Mouse (Mus musculus) CH12.LX (cell line): Measurements from ENCODE around the gene Smurf2. TPM values are rescaled to one million over a fixed set of nuclear protein-coding genes. Genes with fewer than 3 reads are reported as not detected.

Source experiments
- DNase-seq: peaks from one replicate; pipeline ENCODE4 v3.0.0-alpha.2; 2013; ENCODE audit errors: extremely low read depth
- H3K27ac ChIP-seq: 2 replicates; pipeline ENCODE4 v1.5.1; 2012; ENCODE audit warnings: low read depth, mild to moderate bottlenecking, control low read depth, moderate library complexity; ENCODE audit not compliant: insufficient read depth
- H3K27me3 ChIP-seq: replicated peaks from 2 replicates; pipeline ENCODE3; 2012; ENCODE audit warnings: inconsistent platforms
- H3K36me3 ChIP-seq, 2 experiments: replicated peaks in 1 of 2; 2 replicates each; pipeline versions ENCODE3 to v1.6.1; 2012; ENCODE audit warnings: inconsistent platforms in 1 of 2, low read length in 1 of 2, mild to moderate bottlenecking in 1 of 2, mixed read lengths in 1 of 2, moderate library complexity in 1 of 2; ENCODE audit not compliant: control insufficient read depth in 1 of 2, insufficient read depth in 1 of 2
- H3K4me1 ChIP-seq, 2 experiments: 2 replicates each; pipeline ENCODE4 v1.6.1; 2012; ENCODE audit warnings: inconsistent platforms in 1 of 2, moderate library complexity in 1 of 2; ENCODE audit not compliant: insufficient read depth in 2 of 2, control insufficient read depth in 1 of 2
- H3K4me2 ChIP-seq: 2 replicates; pipeline ENCODE4 v1.6.1; 2012; ENCODE audit warnings: low read depth, mild to moderate bottlenecking, control low read depth; ENCODE audit not compliant: poor library complexity, insufficient read depth, severe bottlenecking
- H3K4me3 ChIP-seq, 3 experiments: fragments of 150-350 bp in 1 of 3; sonication (generic) in 1 of 3; replicated peaks in 1 of 3; 2 replicates each; pipeline versions ENCODE3 to v1.5.1; 2011 to 2012; ENCODE audit warnings: low read depth in 2 of 3, low read length in 2 of 3, mild to moderate bottlenecking in 2 of 3, moderate library complexity in 2 of 3, control low read depth in 1 of 3, improper control_type of control experiment in 1 of 3, inconsistent platforms in 1 of 3, mixed read lengths in 1 of 3; ENCODE audit not compliant: poor library complexity in 1 of 3
- H3K79me2 ChIP-seq: replicated peaks from 2 replicates; pipeline ENCODE4 v1.6.1; 2012; ENCODE audit warnings: mild to moderate bottlenecking, moderate library complexity; ENCODE audit not compliant: control insufficient read depth, poor library complexity, insufficient read depth, severe bottlenecking; ENCODE audit errors: extremely low read depth
- H3K9ac ChIP-seq: 2 replicates; pipeline ENCODE4 v1.6.1; 2012; ENCODE audit warnings: low read depth, mild to moderate bottlenecking, control low read depth, moderate library complexity; ENCODE audit not compliant: insufficient read depth
- H3K9me3 ChIP-seq: replicated peaks from 2 replicates; pipeline ENCODE3; 2012; ENCODE audit warnings: low read length, inconsistent platforms, mixed read lengths
- CTCF ChIP-seq, 2 experiments: IDR thresholded peaks in 1 of 2; conservative IDR thresholded peaks in 1 of 2; 2 replicates each; pipeline ENCODE4 v1.5.1; 2011 to 2012; ENCODE audit warnings: low read depth in 2 of 2, low read length in 2 of 2, improper control_type of control experiment in 1 of 2, inconsistent platforms in 1 of 2, mild to moderate bottlenecking in 1 of 2, moderate library complexity in 1 of 2
- E2F4 ChIP-seq: IDR thresholded peaks from 2 replicates; pipeline ENCODE4 v1.6.1; 2011; ENCODE audit warnings: low read depth, low read length, improper control_type of control experiment; ENCODE audit not compliant: insufficient replicate concordance
- EP300 ChIP-seq: IDR thresholded peaks from 2 replicates; pipeline ENCODE4 v1.6.1; 2011; ENCODE audit warnings: low read length, improper control_type of control experiment
- IRF4 ChIP-seq: IDR thresholded peaks from 2 replicates; pipeline ENCODE4 v1.6.1; 2014; ENCODE audit warnings: low read depth, mild to moderate bottlenecking, inconsistent platforms, low read length, improper control_type of control experiment
- JUN ChIP-seq: IDR thresholded peaks from 2 replicates; pipeline ENCODE4 v1.6.1; 2011; ENCODE audit warnings: low read depth, mild to moderate bottlenecking, low read length, improper control_type of control experiment, moderate library complexity; ENCODE audit not compliant: insufficient read depth
- MAFK ChIP-seq: IDR thresholded peaks from 2 replicates; pipeline ENCODE4 v1.6.1; 2011; ENCODE audit warnings: low read length, improper control_type of control experiment; ENCODE audit not compliant: insufficient replicate concordance
- MEF2A ChIP-seq: IDR thresholded peaks from 2 replicates; pipeline ENCODE4 v1.6.1; 2014; ENCODE audit warnings: low read depth, mild to moderate bottlenecking, inconsistent platforms, low read length, improper control_type of control experiment, borderline replicate concordance
- NELFE ChIP-seq: IDR thresholded peaks from 2 replicates; pipeline ENCODE4 v1.6.1; 2011; ENCODE audit warnings: low read depth, low read length, improper control_type of control experiment
- POLR2A ChIP-seq: IDR thresholded peaks from 2 replicates; pipeline ENCODE4 v1.6.1; 2011; ENCODE audit warnings: low read depth, mild to moderate bottlenecking, improper control_type of control experiment, low read length
- SMC3 ChIP-seq: IDR thresholded peaks from 2 replicates; pipeline ENCODE4 v1.6.1; 2011; ENCODE audit warnings: low read depth, low read length, improper control_type of control experiment
- TBP ChIP-seq: conservative IDR thresholded peaks from 2 replicates; pipeline ENCODE4 v1.6.1; 2011; ENCODE audit warnings: low read depth, low read length, improper control_type of control experiment
- USF1 ChIP-seq: IDR thresholded peaks from 2 replicates; pipeline ENCODE4 v1.6.1; 2014; ENCODE audit warnings: low read depth, mild to moderate bottlenecking, inconsistent platforms, low read length, improper control_type of control experiment
- USF2 ChIP-seq: conservative IDR thresholded peaks from 2 replicates; pipeline ENCODE4 v1.6.1; 2011; ENCODE audit warnings: low read depth, low read length, improper control_type of control experiment
- ZMIZ1 ChIP-seq: IDR thresholded peaks from 2 replicates; pipeline ENCODE4 v1.6.1; 2012; ENCODE audit warnings: low read depth, mild to moderate bottlenecking, inconsistent platforms, low read length, improper control_type of control experiment
- dilution Hi-C: fragments of 300-500 bp; cut with MboI; formaldehyde crosslinking; loops from 2 replicates; pipeline ENCODE4 v1.14.3; 2020; ENCODE audit warnings: low sequenced_read_pairs; ENCODE audit not compliant: extremely low pct_unique_long_range_greater_than_20kb, extremely low pct_ligation_motif_present
- in situ Hi-C: fragments of 300-500 bp; cut with MboI; formaldehyde crosslinking; loops from 3 replicates; pipeline ENCODE4 v1.14.3; 2019; ENCODE audit warnings: low sequenced_read_pairs, low pct_ligation_motif_present, low pct_unique_long_range_greater_than_20kb, mixed read lengths
- polyA plus RNA-seq: library from polyadenylated mRNA; unstranded; fragments of >175 nt; gene quantifications from 2 replicates; pipeline ENCODE4 v1.2.1, GENCODE M21; 2012; ENCODE audit warnings: low read depth; ENCODE audit not compliant: insufficient read length
- total RNA-seq, 2 experiments: library from RNA; depleted of rRNA; stranded (reverse); fragments of 300-350 nt in 1 of 2; fragments of >200 nt in 1 of 2; gene quantifications; 2 replicates each; pipeline ENCODE4 v1.2.3; 2012 to 2014

Smurf2 gene
- total and polyA plus RNA-seq, 3 experiments: 10.8 to 13.2 (median 11.3) TPM

DNA sequence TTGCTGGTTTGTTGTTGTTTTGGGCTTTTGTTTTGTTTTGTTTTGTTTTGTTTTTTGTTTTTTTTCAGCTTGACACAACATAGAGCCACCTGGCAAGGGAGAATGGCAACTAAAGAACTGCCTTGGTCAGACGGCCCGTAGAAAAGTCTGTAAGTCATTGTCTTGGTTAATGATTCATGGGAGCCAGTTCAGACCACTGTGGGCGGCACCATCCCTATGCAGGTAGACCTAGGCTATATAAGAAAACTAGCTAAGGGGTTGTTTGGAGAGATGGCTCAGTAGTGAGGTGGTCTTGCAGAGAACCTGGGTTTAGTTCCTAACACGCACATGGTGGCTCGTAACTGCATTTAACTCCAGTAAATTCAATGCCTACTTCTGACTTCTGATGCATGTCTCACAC is 6.7 kb upstream of the Smurf2 start:
- TF ChIP-seq MAFK (no peak), USF2 (no peak), EP300 (no peak), NELFE (no peak), SMC3 (no peak), IRF4 (no peak), MEF2A (no peak)
- no peaks in the 10 kb centered on the region for H3K27me3 ChIP-seq
- no peaks in the 10 kb centered on the region for H3K79me2 ChIP-seq
- peaks cover 4% of the 10 kb centered on the region for H3K9me3 ChIP-seq
- H3K4me2 ChIP-seq: no peak overlapping the region
- in situ Hi-C loops (no loop called here), dilution Hi-C loops (no loop called here)
- no peak for DNase-seq
- H3K36me3 ChIP-seq: no peaks in the 10 kb centered on the region
- no peak overlapping the region for H3K27ac ChIP-seq
- no peak overlapping the region for H3K9ac ChIP-seq
- 0 out of 4 replicates have a peak, but pooled peaks cover 0 to 4% of the 10 kb centered on the region in 2 experiments for H3K4me1 ChIP-seq
- H3K4me3 ChIP-seq: no peak overlapping the region

DNA sequence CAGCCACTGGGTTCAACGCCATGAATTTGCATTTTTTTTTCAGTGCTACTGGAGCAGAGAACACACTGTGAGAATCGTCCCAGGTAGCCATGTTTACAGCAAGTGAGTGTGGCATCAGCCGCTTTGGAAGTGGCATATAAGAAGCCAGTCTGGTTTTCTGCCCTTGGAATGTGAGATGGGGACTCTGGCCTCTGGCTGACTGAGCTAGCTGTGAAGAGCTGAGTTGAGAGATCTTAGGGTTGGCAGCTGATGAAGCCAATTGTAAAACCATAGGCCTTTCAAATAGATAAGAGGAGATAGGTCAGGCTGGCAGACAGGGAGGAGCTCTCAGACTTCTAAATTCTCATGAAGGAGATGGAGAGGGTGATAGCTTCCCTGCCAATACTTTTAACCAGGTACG is 6.2 kb upstream of the Smurf2 start:
- in situ Hi-C loops: no loop called here
- Histone ChIP-seq H3K4me3 (no peak overlapping the region), H3K9ac (no peak overlapping the region), H3K27ac (no peak overlapping the region), H3K4me2 (no peak overlapping the region), H3K4me1 (0 out of 4 replicates have a peak, but pooled peaks cover 0 to 4% of the 10 kb centered on the region in 2 experiments), H3K27me3 (no peaks in the 10 kb centered on the region), H3K36me3 (no peaks in the 10 kb centered on the region), H3K9me3 (peaks cover 4% of the 10 kb centered on the region), H3K79me2 (no peaks in the 10 kb centered on the region)
- no peak for DNase-seq
- no peak for TF ChIP-seq POLR2A
- no peak for TF ChIP-seq E2F4
- no peak for TF ChIP-seq ZMIZ1
- TF ChIP-seq USF1: no peak
- no peak for TF ChIP-seq TBP
- TF ChIP-seq JUN: no peak
- no peak for TF ChIP-seq EP300
- TF ChIP-seq CTCF (conservative IDR thresholded peaks at IDR 0.05 in 1 of 2, IDR thresholded peaks at IDR 0.05 in 1 of 2; ENCODE audit: low read depth in 2 of 2, low read length in 2 of 2): no peak
- dilution Hi-C loops: no loop called here
